Mouse (Mus musculus) heart, postnatal 0 days (tissue): ENCODE measurements around the gene Six3.

Experiments
- CTCF ChIP-seq: IDR thresholded peaks from 2 replicates; pipeline ENCODE4 v1.5.1; 2016; ENCODE audit warnings: antibody characterized with exemption, control low read depth, low read depth
- EP300 ChIP-seq: IDR thresholded peaks from 2 replicates; pipeline ENCODE4 v1.6.1; 2016; ENCODE audit warnings: antibody characterized with exemption, low read depth

GRCm38 (mm10) chr17:85624051-85624420, 10.6 kb downstream of the Six3 start:
- TF ChIP-seq CTCF (no peak), EP300 (no peak)
